Mouse (Mus musculus) liver, embryonic 14.5 days (tissue): ENCODE data around the gene BC016579.

Experiments used
- CTCF ChIP-seq: IDR thresholded peaks from 2 replicates; pipeline ENCODE4 v1.5.1; 2016; ENCODE audit warnings: antibody characterized with exemption, low read depth, control low read depth
- EP300 ChIP-seq: IDR thresholded peaks from 2 replicates; pipeline ENCODE4 v1.6.1; 2016; ENCODE audit warnings: antibody characterized with exemption, low read depth

DNA sequence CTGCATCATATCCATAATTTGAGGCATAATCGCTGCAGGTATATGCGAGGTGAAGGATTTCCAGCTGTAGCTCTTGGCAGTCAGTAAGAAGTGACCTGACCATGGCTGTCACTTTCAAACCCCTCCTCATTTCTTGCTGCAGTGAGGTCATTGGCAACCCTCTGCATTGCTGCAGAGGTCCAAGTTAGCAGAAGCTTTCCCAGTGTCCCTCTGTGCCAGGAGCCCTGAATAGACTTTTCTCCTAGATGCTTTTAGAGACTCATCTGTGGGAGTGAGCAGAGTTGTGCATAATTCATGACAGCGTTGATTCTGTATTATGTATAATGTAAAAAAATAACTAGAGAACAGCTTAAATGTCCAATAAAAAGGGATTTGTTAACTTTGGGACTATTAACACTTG lies 31.4 kb upstream of the BC016579 start:
- TF ChIP-seq CTCF (no peak), EP300 (no peak)
